Mouse (Mus musculus) cerebellum, postnatal 10 days (tissue): ENCODE measurements around the gene Rpp25.

Experiments used
- DNase-seq, 2 experiments: peaks; one replicate each; pipeline ENCODE4 v3.0.0; 2021; ENCODE audit warnings: mixed read lengths in 2 of 2

Gene Rpp25

GRCm38 (mm10) chr9:57503622-57504380, at the start of gene Rpp25:
Rpp25 (plus strand) TSS chr9:57504026.
- peak in 1 of 2 experiments; percentile 58 for DNase-seq

- DNase-seq = no peak
Measured at GRCm38 (mm10) chr9:57459707-57460106, 44.1 kb upstream of the Rpp25 start.

GRCm38 (mm10) chr9:57462866-57463265, 41.0 kb upstream of the Rpp25 start:
- no peak for DNase-seq

- no peak for DNase-seq
Measured at GRCm38 (mm10) chr9:57466101-57466500, 37.7 kb upstream of the Rpp25 start.

GRCm38 (mm10) chr9:57467271-57467771, 36.5 kb upstream of the Rpp25 start:
- peak; percentile 79 to 81 for DNase-seq

- peak; percentile 95 to 96 for DNase-seq
Measured at GRCm38 (mm10) chr9:57467896-57468549, 35.8 kb upstream of the Rpp25 start, which contains the start of gene Scamp5. Scamp5 (minus strand) TSS chr9:57468060.

GRCm38 (mm10) chr9:57468914-57469313, 34.9 kb upstream of the Rpp25 start:
- peak; percentile 27 to 60 for DNase-seq

GRCm38 (mm10) chr9:57485774-57486173, 18.1 kb upstream of the Rpp25 start:
- DNase-seq = peak; percentile 92 to 96

GRCm38 (mm10) chr9:57487807-57488206, 16.0 kb upstream of the Rpp25 start:
- no peak for DNase-seq

GRCm38 (mm10) chr9:57493532-57493931, 10.3 kb upstream of the Rpp25 start:
- DNase-seq = no peak

GRCm38 (mm10) chr9:57494970-57495369, 8.9 kb upstream of the Rpp25 start:
- no peak for DNase-seq

GRCm38 (mm10) chr9:57497236-57497635, 6.6 kb upstream of the Rpp25 start:
- DNase-seq = no peak

- DNase-seq = no peak
Measured at GRCm38 (mm10) chr9:57498536-57498935, 5.3 kb upstream of the Rpp25 start.

GRCm38 (mm10) chr9:57501452-57501851, 2.4 kb upstream of the Rpp25 start:
- no peak for DNase-seq

GRCm38 (mm10) chr9:57501861-57502260, 2.0 kb upstream of the Rpp25 start:
- peak; percentile 48 to 56 for DNase-seq

- no peak for DNase-seq
Measured at GRCm38 (mm10) chr9:57502911-57503621, 760 bp upstream of the Rpp25 start.

GRCm38 (mm10) chr9:57504381-57504700, 515 bp downstream of the Rpp25 start:
- DNase-seq = peak; percentile 79 to 80

GRCm38 (mm10) chr9:57504891-57505290, 1.1 kb downstream of the Rpp25 start:
- DNase-seq = no peak

- peak in 1 of 2 experiments; percentile 29 for DNase-seq
Measured at GRCm38 (mm10) chr9:57505700-57506099, 1.9 kb downstream of the Rpp25 start.

GRCm38 (mm10) chr9:57510577-57510976, 6.8 kb downstream of the Rpp25 start:
- no peak for DNase-seq

- peak; percentile 84 to 90 for DNase-seq
Measured at GRCm38 (mm10) chr9:57517113-57517512, 13.3 kb downstream of the Rpp25 start.

GRCm38 (mm10) chr9:57520375-57521055, 16.7 kb downstream of the Rpp25 start:
- DNase-seq = no peak
